Mouse (Mus musculus): ENCODE measurements around the gene D630039A03Rik.

DNA sequence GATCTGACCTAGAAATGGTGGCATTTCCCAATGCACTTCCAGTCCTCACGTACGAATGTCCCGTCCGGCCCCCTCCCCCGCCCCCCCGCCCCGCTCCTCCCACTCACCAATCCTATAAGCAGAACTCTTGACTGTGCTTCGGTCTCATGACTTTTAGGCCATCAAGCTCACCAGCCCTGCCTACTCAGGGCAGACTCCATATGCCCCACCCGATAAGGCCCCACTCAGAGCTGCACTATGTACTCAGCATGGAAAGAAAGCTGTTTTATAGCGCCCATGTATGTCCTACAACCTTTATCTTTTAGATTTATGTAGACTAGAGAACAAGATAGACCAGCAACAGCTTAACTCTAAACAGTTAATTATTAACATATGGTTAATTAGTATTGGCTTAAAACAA is 30.9 kb upstream of the D630039A03Rik start:
- TF ChIP-seq POLR2AphosphoS5 (IDR thresholded peaks at IDR 0.05; ENCODE audit: insufficient replicate concordance, low read depth, low read length) (no peak), CTCF (IDR thresholded peaks at IDR 0.05; ENCODE audit: low read depth, low read length) (no peak), GATA1 (IDR thresholded peaks at IDR 0.05; ENCODE audit: borderline replicate concordance, low read length) (no peak), GATA2 (IDR thresholded peaks at IDR 0.05; ENCODE audit: borderline replicate concordance, low read depth, low read length) (no peak)
